Mouse (Mus musculus) cerebellum, adult (tissue): ENCODE data around the gene Sema4d.

Experiments
- ATAC-seq: cut with Nextera tagmentation; 2 replicates; pipeline ENCODE4 v1.9.2; 2017; ENCODE audit warnings: mild to moderate bottlenecking, moderate library complexity, mixed read lengths; ENCODE audit not compliant: insufficient number of reproducible peaks, low FRiP score, low TSS enrichment

Gene Sema4d

GRCm38 (mm10) chr13:51778983-51779962 lies 14.3 kb downstream of the Sema4d start:
- no peak for ATAC-seq

GRCm38 (mm10) chr13:51778351-51778982 lies 15.1 kb downstream of the Sema4d start:
- ATAC-seq, result no peak

GRCm38 (mm10) chr13:51777738-51778274 lies 15.7 kb downstream of the Sema4d start:
- peak; percentile 9 for ATAC-seq

- peak; percentile 94 for ATAC-seq
These were observed 16.4 kb downstream of the Sema4d start for GRCm38 (mm10) chr13:51777048-51777737.

GRCm38 (mm10) chr13:51776160-51776737 lies 17.3 kb downstream of the Sema4d start:
- ATAC-seq, result no peak

- peak; percentile 78; the same call in 1 of the 2 replicates for ATAC-seq
These were observed 21.7 kb downstream of the Sema4d start for GRCm38 (mm10) chr13:51771802-51772206.

- no peak for ATAC-seq
These were observed 22.7 kb downstream of the Sema4d start for GRCm38 (mm10) chr13:51770647-51771427.

GRCm38 (mm10) chr13:51767991-51768761 lies 25.4 kb downstream of the Sema4d start:
- ATAC-seq, result no peak

GRCm38 (mm10) chr13:51767513-51767912 lies 26.0 kb downstream of the Sema4d start:
- no peak for ATAC-seq

- ATAC-seq, result no peak
These were observed 26.8 kb downstream of the Sema4d start for GRCm38 (mm10) chr13:51766756-51767155.

GRCm38 (mm10) chr13:51765369-51765768 lies 28.2 kb downstream of the Sema4d start:
- no peak for ATAC-seq

- ATAC-seq, result no peak
These were observed 30.4 kb downstream of the Sema4d start for GRCm38 (mm10) chr13:51763019-51763698.

GRCm38 (mm10) chr13:51761186-51761813 lies 32.2 kb downstream of the Sema4d start:
- no peak for ATAC-seq

- ATAC-seq, result no peak
These were observed 34.1 kb downstream of the Sema4d start for GRCm38 (mm10) chr13:51759256-51759987.

- no peak for ATAC-seq
These were observed 35.1 kb downstream of the Sema4d start for GRCm38 (mm10) chr13:51758428-51758827.

- no peak for ATAC-seq
These were observed 36.4 kb downstream of the Sema4d start for GRCm38 (mm10) chr13:51757099-51757498.

- no peak for ATAC-seq
These were observed 37.0 kb downstream of the Sema4d start for GRCm38 (mm10) chr13:51756563-51756962.
